Mouse (Mus musculus) Muller cell, postnatal 12 days (primary cell): ENCODE measurements around the gene Golga2.
A peak's percentile ranks its signal among the peaks of the same experiment; 100 is the strongest.
"Not testable (repeated sequence)": the region's sequence is repeated elsewhere in the genome, so short reads cannot be mapped to it uniquely, and the experiment has no call there.

Source experiments
- DNase-seq: peaks from one replicate; pipeline ENCODE4 v3.0.0-alpha.2; 2015; ENCODE audit errors: inconsistent ontology term

The Golga2 gene

GRCm38 (mm10) chr2:32288371-32288931 is 1.3 kb downstream of the Golga2 start:
- DNase-seq: peak; percentile 61

GRCm38 (mm10) chr2:32289578-32289977 is 2.4 kb downstream of the Golga2 start:
- DNase-seq: peak; percentile 14

- DNase-seq: no peak
Measured at GRCm38 (mm10) chr2:32294348-32294747, 7.2 kb downstream of the Golga2 start.

- no peak for DNase-seq
Measured at GRCm38 (mm10) chr2:32295285-32295684, 8.1 kb downstream of the Golga2 start.

- DNase-seq: not testable (repeated sequence)
Measured at GRCm38 (mm10) chr2:32295842-32296241, 8.7 kb downstream of the Golga2 start.

GRCm38 (mm10) chr2:32299469-32299868 is 12.3 kb downstream of the Golga2 start:
- no peak for DNase-seq

- DNase-seq: no peak
Measured at GRCm38 (mm10) chr2:32302952-32303351, 15.8 kb downstream of the Golga2 start.

- DNase-seq: peak; percentile 16
Measured at GRCm38 (mm10) chr2:32304145-32304832, 17.1 kb downstream of the Golga2 start.

GRCm38 (mm10) chr2:32305668-32306067 is 18.5 kb downstream of the Golga2 start:
- no peak for DNase-seq

- no peak for DNase-seq
Measured at GRCm38 (mm10) chr2:32306176-32306575, 19.0 kb downstream of the Golga2 start.

- no peak for DNase-seq
Measured at GRCm38 (mm10) chr2:32307247-32307798, 20.1 kb downstream of the Golga2 start.

- no peak for DNase-seq
Measured at GRCm38 (mm10) chr2:32307941-32308760, 21.0 kb downstream of the Golga2 start.

GRCm38 (mm10) chr2:32308870-32309568 is 21.8 kb downstream of the Golga2 start:
- no peak for DNase-seq

- DNase-seq: no peak
Measured at GRCm38 (mm10) chr2:32310096-32310845, 23.1 kb downstream of the Golga2 start.

- DNase-seq: no peak
Measured at GRCm38 (mm10) chr2:32311443-32312317, 24.5 kb downstream of the Golga2 start.

- peak; percentile 86 for DNase-seq
Measured at GRCm38 (mm10) chr2:32312318-32312964, 25.3 kb downstream of the Golga2 start.

- no peak for DNase-seq
Measured at GRCm38 (mm10) chr2:32314831-32315230, 27.6 kb downstream of the Golga2 start.

- DNase-seq: peak; percentile 12
Measured at GRCm38 (mm10) chr2:32315751-32316150, 28.6 kb downstream of the Golga2 start.

- DNase-seq: no peak
Measured at GRCm38 (mm10) chr2:32316887-32317656, 29.9 kb downstream of the Golga2 start.
